Mouse (Mus musculus): ENCODE data around the gene Rbms1. TPM values are rescaled to one million over a fixed set of nuclear protein-coding genes. Genes with fewer than 3 reads are reported as not detected.

Gene Rbms1
- polyA plus RNA-seq, 1 experiment from 2014 or later, result 40.8 TPM

- no peak overlapping the region for H3K9ac ChIP-seq (replicated peaks)
Observed at GRCm38 (mm10) chr2:60911716-60912115, 51.3 kb downstream of the Rbms1 start.

DNA sequence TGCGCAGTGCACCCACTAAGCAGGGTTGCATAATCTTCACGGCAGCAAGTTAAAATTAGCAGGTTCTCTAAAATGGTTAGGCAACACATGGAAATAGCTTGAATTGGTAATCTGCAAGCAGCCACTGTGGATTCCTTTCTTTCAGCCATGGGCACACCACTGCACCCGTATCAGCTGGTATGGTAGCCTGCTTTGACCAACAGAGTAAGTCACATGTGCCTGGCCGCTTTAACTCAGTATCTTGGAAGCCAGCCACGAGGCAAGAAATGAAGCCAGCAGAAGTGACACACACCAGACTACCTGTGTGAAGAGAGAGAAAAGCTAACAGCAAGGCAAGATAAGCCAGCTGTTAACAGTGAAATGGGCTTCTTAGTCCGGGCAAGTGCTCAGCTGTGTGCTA lies 52.2 kb downstream of the Rbms1 start:
- Histone ChIP-seq H3K4me1 (no peaks in the 10 kb centered on the region), H3K27ac (replicated peaks) (no peak overlapping the region), H3K36me3 (no peaks in the 10 kb centered on the region), H3K4me2 (replicated peaks) (no peak overlapping the region), H3K9ac (replicated peaks) (no peak overlapping the region), H3K9me3 (no peaks in the 10 kb centered on the region), H3K27me3 (no peaks in the 10 kb centered on the region), H3K4me3 (no peak overlapping the region)
- no peak for ATAC-seq (ENCODE audit: low FRiP score, low read depth)
- WGBS, result 90% methylated on average over 6 of the region's 6 CpGs

More at GRCm38 (mm10) chr2:60911716-60912115, 51.3 kb downstream of the Rbms1 start:
- H3K4me2 ChIP-seq (replicated peaks), result no peak overlapping the region
- no peaks in the 10 kb centered on the region for H3K36me3 ChIP-seq
- WGBS, result 95% methylated on average over 8 of the region's 8 CpGs
- no peak overlapping the region for H3K4me3 ChIP-seq
- ATAC-seq (ENCODE audit: low FRiP score, low read depth), result no peak
- no peaks in the 10 kb centered on the region for H3K27me3 ChIP-seq
- H3K9me3 ChIP-seq, result no peaks in the 10 kb centered on the region
- H3K4me1 ChIP-seq, result no peaks in the 10 kb centered on the region
- H3K27ac ChIP-seq (replicated peaks), result no peak overlapping the region

DNA sequence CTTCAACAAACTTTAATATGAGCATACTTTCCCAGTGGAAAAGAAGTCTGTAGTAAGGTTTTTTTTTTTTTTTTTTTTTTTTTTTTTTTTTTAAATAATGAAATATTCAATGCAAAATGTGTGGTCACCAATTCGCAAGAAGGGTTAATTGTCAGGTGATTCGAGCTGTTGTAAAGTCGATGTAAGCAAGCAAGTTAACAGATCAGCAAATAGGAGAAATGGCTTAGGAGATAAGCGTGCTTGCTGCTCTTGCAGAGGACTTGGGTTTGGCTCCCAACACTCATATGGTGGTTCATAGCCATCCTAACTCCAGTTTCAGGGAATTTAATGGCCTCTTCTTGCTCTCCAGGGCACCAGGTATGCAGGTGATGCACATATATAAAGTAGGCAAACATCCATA lies 54.4 kb downstream of the Rbms1 start:
- Histone ChIP-seq H3K36me3 (no peaks in the 10 kb centered on the region), H3K27me3 (no peaks in the 10 kb centered on the region), H3K4me3 (no peak overlapping the region), H3K4me2 (replicated peaks) (no peak overlapping the region), H3K9ac (replicated peaks) (no peak overlapping the region), H3K4me1 (no peaks in the 10 kb centered on the region), H3K9me3 (no peaks in the 10 kb centered on the region), H3K27ac (replicated peaks) (no peak overlapping the region)
- no peak for ATAC-seq (ENCODE audit: low FRiP score, low read depth)
- WGBS, result 89% methylated on average over 4 of the region's 4 CpGs

DNA sequence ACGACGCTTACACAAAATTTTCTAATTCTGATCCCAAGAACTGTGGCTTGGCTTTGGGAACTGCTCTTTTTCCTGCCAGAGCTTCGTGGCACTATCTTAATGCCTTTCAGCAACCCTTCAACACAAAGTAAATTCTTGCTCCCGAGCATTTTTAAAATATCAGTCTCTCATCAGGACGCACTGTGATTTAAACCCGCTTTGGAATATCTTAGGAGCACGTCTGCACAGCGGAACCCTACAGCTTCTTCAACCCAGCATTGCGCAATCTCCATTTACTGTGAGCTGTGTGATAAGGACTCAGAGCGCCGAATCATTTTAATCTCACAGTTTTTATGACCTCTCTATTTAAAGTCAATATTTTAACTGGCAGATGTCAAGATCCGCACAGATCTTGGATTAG lies 54.9 kb downstream of the Rbms1 start:
- H3K4me1 ChIP-seq, result no peaks in the 10 kb centered on the region
- no peak overlapping the region for H3K27ac ChIP-seq (replicated peaks)
- no peak for ATAC-seq (ENCODE audit: low FRiP score, low read depth)
- H3K9me3 ChIP-seq, result no peaks in the 10 kb centered on the region
- no peaks in the 10 kb centered on the region for H3K36me3 ChIP-seq
- H3K27me3 ChIP-seq, result no peaks in the 10 kb centered on the region
- 88% methylated on average over 12 of the region's 12 CpGs for WGBS
- no peak overlapping the region for H3K4me2 ChIP-seq (replicated peaks)
- no peak overlapping the region for H3K4me3 ChIP-seq
- no peak overlapping the region for H3K9ac ChIP-seq (replicated peaks)

- Histone ChIP-seq H3K27me3 (no peaks in the 10 kb centered on the region), H3K9me3 (no peaks in the 10 kb centered on the region), H3K4me1 (no peaks in the 10 kb centered on the region), H3K9ac (replicated peaks) (no peak overlapping the region), H3K27ac (replicated peaks) (no peak overlapping the region), H3K36me3 (no peaks in the 10 kb centered on the region), H3K4me3 (no peak overlapping the region), H3K4me2 (replicated peaks) (no peak overlapping the region)
- WGBS, result 38% methylated on average over 3 of the region's 3 CpGs
- no peak for ATAC-seq (ENCODE audit: low FRiP score, low read depth)
Observed at GRCm38 (mm10) chr2:60905283-60905682, 57.7 kb downstream of the Rbms1 start.

DNA sequence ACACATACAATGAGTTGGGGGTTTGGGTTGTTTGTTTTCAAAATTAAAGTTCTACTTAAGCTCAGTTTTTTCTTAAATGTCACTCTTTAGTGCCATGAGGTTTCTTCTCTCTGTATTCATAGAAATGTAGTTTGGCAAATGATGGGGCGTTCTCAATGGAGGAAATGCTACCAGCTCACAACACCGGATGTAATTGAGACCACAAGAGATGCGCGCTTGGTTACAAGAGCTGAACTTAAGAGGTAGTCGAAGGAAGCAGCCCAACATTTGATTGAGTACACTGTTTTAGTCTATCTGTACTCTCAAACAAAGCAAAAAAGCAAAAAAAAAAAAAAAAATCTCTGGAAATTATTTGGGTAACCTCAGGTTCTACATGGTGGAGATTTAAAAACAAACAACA lies 58.9 kb downstream of the Rbms1 start:
- Histone ChIP-seq H3K36me3 (no peaks in the 10 kb centered on the region), H3K9me3 (no peaks in the 10 kb centered on the region), H3K4me3 (no peak overlapping the region), H3K27ac (replicated peaks) (no peak overlapping the region), H3K27me3 (no peaks in the 10 kb centered on the region), H3K4me1 (no peaks in the 10 kb centered on the region), H3K4me2 (replicated peaks) (no peak overlapping the region), H3K9ac (replicated peaks) (no peak overlapping the region)
- 87% methylated on average over 5 of the region's 5 CpGs for WGBS
- no peak for ATAC-seq (ENCODE audit: low FRiP score, low read depth)

DNA sequence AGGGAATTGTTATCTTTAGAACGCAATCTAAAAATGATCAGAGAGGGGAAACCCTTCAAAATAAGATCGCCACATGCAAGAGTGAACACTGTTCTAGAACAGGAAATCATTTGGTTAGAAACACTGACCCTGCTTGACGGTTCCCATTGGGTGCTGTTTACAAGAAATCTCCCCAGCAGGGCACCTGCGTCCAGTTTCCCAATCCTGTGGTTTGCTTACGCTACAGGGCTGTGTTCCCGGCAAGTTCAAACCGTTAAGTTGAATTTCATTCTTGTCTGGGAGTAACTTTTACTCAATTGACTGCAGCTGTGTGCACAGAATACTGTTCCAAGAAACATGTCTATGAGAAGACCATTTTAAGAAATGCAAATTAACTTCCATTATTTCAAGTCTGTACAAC lies 59.5 kb downstream of the Rbms1 start:
- H3K4me2 ChIP-seq (replicated peaks), result no peak overlapping the region
- ATAC-seq (ENCODE audit: low FRiP score, low read depth), result no peak
- WGBS, result 82% methylated on average over 7 of the region's 7 CpGs
- H3K27me3 ChIP-seq, result no peaks in the 10 kb centered on the region
- H3K36me3 ChIP-seq, result no peaks in the 10 kb centered on the region
- no peak overlapping the region for H3K27ac ChIP-seq (replicated peaks)
- H3K4me1 ChIP-seq, result no peaks in the 10 kb centered on the region
- no peak overlapping the region for H3K4me3 ChIP-seq
- no peak overlapping the region for H3K9ac ChIP-seq (replicated peaks)
- H3K9me3 ChIP-seq, result no peaks in the 10 kb centered on the region

- H3K27ac ChIP-seq (replicated peaks), result no peak overlapping the region
- no peak for ATAC-seq (ENCODE audit: low FRiP score, low read depth)
- H3K9me3 ChIP-seq, result no peaks in the 10 kb centered on the region
- no peak overlapping the region for H3K4me3 ChIP-seq
- H3K4me2 ChIP-seq (replicated peaks), result no peak overlapping the region
- no peaks in the 10 kb centered on the region for H3K4me1 ChIP-seq
- no peak overlapping the region for H3K9ac ChIP-seq (replicated peaks)
- no peaks in the 10 kb centered on the region for H3K27me3 ChIP-seq
- no peaks in the 10 kb centered on the region for H3K36me3 ChIP-seq
- WGBS, result 80% methylated on average over 6 of the region's 6 CpGs
Observed at GRCm38 (mm10) chr2:60902446-60903137, 60.4 kb downstream of the Rbms1 start.

- Histone ChIP-seq H3K36me3 (no peaks in the 10 kb centered on the region), H3K4me1 (no peaks in the 10 kb centered on the region), H3K27ac (replicated peaks) (no peak overlapping the region), H3K27me3 (no peaks in the 10 kb centered on the region), H3K4me3 (no peak overlapping the region), H3K9me3 (no peaks in the 10 kb centered on the region), H3K9ac (replicated peaks) (no peak overlapping the region), H3K4me2 (replicated peaks) (no peak overlapping the region)
- 84% methylated on average over 15 of the region's 15 CpGs for WGBS
- ATAC-seq (ENCODE audit: low FRiP score, low read depth), result no peak
Observed at GRCm38 (mm10) chr2:60901511-60901951, 61.5 kb downstream of the Rbms1 start.

GRCm38 (mm10) chr2:60901013-60901412 lies 62.0 kb downstream of the Rbms1 start:
- H3K9ac ChIP-seq (replicated peaks), result no peak overlapping the region
- no peak overlapping the region for H3K4me3 ChIP-seq
- H3K4me2 ChIP-seq (replicated peaks), result no peak overlapping the region
- no peaks in the 10 kb centered on the region for H3K9me3 ChIP-seq
- no peaks in the 10 kb centered on the region for H3K4me1 ChIP-seq
- H3K36me3 ChIP-seq, result no peaks in the 10 kb centered on the region
- H3K27me3 ChIP-seq, result no peaks in the 10 kb centered on the region
- H3K27ac ChIP-seq (replicated peaks), result no peak overlapping the region
- ATAC-seq (ENCODE audit: low FRiP score, low read depth), result no peak
- 86% methylated on average over 6 of the region's 6 CpGs for WGBS

DNA sequence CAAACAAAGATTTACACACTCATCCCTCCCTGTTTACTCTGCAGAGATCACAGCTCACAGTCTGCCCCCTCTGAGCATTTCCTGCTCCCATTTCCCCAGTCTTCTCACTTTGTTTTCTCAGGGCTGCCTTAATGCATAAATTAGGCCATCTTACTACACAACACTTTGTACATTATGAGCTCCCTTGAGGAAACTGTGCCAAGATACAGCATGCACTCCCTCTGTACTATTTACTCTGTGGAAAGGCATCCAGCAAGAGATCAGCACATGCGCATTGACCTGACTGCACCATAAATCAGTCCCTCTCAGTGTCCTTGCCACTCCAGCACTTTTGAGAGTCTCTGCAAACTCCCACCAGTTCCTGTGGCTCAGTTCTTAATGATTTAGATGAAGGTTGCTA lies 70.0 kb downstream of the Rbms1 start:
- Histone ChIP-seq H3K9me3 (no peaks in the 10 kb centered on the region), H3K27me3 (no peaks in the 10 kb centered on the region), H3K4me1 (no peaks in the 10 kb centered on the region), H3K36me3 (no peaks in the 10 kb centered on the region), H3K4me2 (replicated peaks) (no peak overlapping the region), H3K4me3 (no peak overlapping the region), H3K9ac (replicated peaks) (no peak overlapping the region), H3K27ac (replicated peaks) (no peak overlapping the region)
- 87% methylated on average over 1 of the region's 1 CpGs for WGBS
- ATAC-seq (ENCODE audit: low FRiP score, low read depth), result no peak

GRCm38 (mm10) chr2:60883931-60884330 lies 79.1 kb downstream of the Rbms1 start:
- H3K27ac ChIP-seq (replicated peaks), result no peak overlapping the region
- H3K9me3 ChIP-seq, result no peaks in the 10 kb centered on the region
- H3K4me3 ChIP-seq, result no peak overlapping the region
- no peak for ATAC-seq (ENCODE audit: low FRiP score, low read depth)
- 46% methylated on average over 4 of the region's 4 CpGs for WGBS
- no peaks in the 10 kb centered on the region for H3K36me3 ChIP-seq
- H3K4me1 ChIP-seq, result peaks cover 12% of the 10 kb centered on the region
- no peak overlapping the region for H3K4me2 ChIP-seq (replicated peaks)
- no peak overlapping the region for H3K9ac ChIP-seq (replicated peaks)
- H3K27me3 ChIP-seq, result peaks cover 25% of the 10 kb centered on the region

- Histone ChIP-seq H3K4me2 (replicated peaks) (no peak overlapping the region), H3K27ac (replicated peaks) (no peak overlapping the region), H3K4me1 (peaks cover 12% of the 10 kb centered on the region), H3K9ac (replicated peaks) (no peak overlapping the region), H3K36me3 (no peaks in the 10 kb centered on the region), H3K9me3 (no peaks in the 10 kb centered on the region), H3K27me3 (peaks cover 34% of the 10 kb centered on the region), H3K4me3 (no peak overlapping the region)
- 77% methylated on average over 3 of the region's 3 CpGs for whole genome bisulfite sequencing
- ATAC-seq (ENCODE audit: low FRiP score, low read depth), result no peak
Observed at GRCm38 (mm10) chr2:60883043-60883365, 80.0 kb downstream of the Rbms1 start.

Measured in midbrain, embryonic 12.5 days (tissue).